Mouse (Mus musculus): ENCODE measurements around the gene 6430571L13Rik.
A peak's percentile ranks its signal among the peaks of the same experiment; 100 is the strongest.

The 6430571L13Rik gene

GRCm38 (mm10) chr9:107387708-107388107, 47.3 kb downstream of the 6430571L13Rik start:
- no peak for DNase-seq

- DNase-seq, result no peak
Measured at GRCm38 (mm10) chr9:107388263-107388662, 47.9 kb downstream of the 6430571L13Rik start.

DNA sequence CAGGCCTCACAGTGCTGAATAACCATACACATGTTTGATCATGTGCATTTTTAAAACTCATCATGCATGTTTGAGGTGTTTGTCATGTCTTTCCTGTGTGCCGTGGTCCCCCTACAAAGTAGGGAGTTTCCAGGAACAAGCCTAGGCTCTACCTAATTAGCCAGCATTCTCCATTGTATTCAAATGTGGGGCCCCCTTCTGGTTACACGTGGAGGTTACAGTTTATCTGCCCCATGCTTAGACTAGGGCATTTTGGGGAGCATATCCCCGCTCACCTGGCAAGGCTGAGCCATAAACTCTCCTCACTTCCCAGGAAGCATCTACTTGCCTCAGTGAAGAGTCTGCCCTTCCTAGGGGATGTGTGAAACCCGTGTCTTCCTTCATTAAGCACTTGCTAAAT, 56.0 kb downstream of the 6430571L13Rik start:
- DNase-seq, result no peak

DNA sequence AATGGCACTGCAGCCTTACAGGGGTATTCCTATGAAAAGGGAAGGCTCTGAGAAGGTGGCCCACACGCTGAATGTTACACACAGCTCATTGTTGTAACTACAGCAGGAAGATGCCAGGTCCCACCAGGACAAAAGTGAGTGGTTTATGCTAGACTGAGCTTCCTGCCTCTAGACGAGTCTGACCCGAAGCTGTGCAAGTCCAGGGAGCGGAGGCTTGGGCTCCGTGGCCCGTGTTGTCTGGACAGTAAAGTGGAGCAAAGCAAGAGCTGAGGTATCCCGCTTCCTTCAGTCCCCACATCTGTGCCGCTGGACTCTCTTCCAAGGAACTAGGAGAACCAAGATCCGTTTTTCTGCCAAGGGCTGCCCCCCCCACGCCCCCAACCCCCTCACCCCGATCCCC, 58.6 kb downstream of the 6430571L13Rik start:
- DNase-seq, result no peak

- DNase-seq, result peak; percentile 51
Measured at GRCm38 (mm10) chr9:107399491-107399971, 59.1 kb downstream of the 6430571L13Rik start, which contains the start of gene Cacna2d2. TSS of gene Cacna2d2 (plus strand) at chr9:107399612.

DNA sequence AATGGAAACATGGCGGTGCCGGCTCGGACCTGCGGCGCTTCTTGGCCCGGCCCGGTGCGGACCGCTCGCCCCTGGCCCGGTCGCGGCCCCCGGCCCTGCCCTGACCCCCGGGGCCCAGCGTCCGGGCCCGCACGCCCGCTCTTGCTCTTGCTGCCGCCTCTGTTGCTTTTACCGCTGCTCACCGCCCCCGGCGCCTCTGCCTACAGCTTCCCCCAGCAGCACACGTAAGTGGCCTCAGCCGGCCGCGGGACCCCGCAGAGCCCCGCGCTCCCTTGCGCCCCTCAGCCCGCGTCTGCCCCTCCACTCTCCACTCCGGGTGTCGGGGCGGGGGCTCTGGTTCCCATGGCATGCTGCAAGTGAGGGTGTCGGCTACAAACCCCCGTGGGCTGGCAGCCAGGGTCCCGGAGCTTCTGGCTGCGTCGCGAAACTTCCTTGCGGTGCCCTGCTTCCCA, 59.7 kb downstream of the 6430571L13Rik start:
- peak; percentile 15 for DNase-seq

DNA sequence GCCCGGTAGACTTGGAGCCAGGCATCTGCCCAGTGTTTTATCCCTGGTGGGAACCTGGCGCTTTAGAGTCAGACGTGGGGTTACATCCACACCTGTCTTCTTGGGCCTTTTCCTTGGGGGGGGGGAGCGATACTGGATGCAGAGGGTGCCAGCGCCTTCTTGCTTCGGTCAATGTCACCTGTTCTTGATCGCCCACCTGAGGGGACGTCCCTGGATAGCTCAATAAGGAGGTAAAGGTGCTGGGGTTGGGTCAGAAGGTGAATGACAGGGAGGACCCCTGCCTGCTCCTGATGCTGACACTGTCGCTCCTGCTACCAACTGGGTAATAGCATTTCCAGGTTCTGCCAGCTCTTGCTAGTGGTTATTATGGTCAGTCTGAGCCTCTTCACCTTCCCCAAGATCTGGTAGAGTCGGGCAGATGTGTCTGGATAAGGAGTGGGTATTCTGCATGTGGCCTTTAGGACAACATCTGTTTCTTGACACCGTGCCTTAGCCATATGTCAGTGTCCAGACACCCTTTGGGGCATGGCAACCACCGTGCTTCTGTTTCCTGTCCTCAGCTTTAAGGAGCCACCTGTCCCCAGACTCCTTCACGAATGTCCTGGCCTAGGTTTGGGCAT, 60.4 kb downstream of the 6430571L13Rik start:
- no peak for DNase-seq

Measured in thymus, postnatal 4 days (tissue).